Mouse (Mus musculus) midbrain, embryonic 12.5 days (tissue): Measurements from ENCODE around the gene Ppfia1. TPM values are rescaled to one million over a fixed set of nuclear protein-coding genes. Genes with fewer than 3 reads are reported as not detected.
A peak's percentile ranks its signal among the peaks of the same experiment; 100 is the strongest.

Experiments used
- ATAC-seq: fragments of 200-750 bp; cut with Nextera tagmentation; 2 replicates; pipeline ENCODE4 v1.8.0; 2017; ENCODE audit warnings: low read depth, moderate TSS enrichment, moderate library complexity; ENCODE audit not compliant: low FRiP score
- H3K27ac ChIP-seq: fragments of 300-500 bp; sonication (generic); replicated peaks from 2 replicates; pipeline ENCODE4 v1.5.1; 2016; ENCODE audit warnings: mild to moderate bottlenecking
- H3K27me3 ChIP-seq: fragments of 300-500 bp; sonication (generic); 2 replicates; pipeline ENCODE4 v1.6.1; 2016; ENCODE audit warnings: mild to moderate bottlenecking
- H3K36me3 ChIP-seq: fragments of 300-500 bp; sonication (generic); 2 replicates; pipeline ENCODE4 v1.6.1; 2016
- H3K4me1 ChIP-seq: fragments of 300-500 bp; sonication (generic); 2 replicates; pipeline ENCODE4 v1.6.1; 2016
- H3K4me2 ChIP-seq: fragments of 300-500 bp; sonication (generic); replicated peaks from 2 replicates; pipeline ENCODE4 v1.6.1; 2016; ENCODE audit warnings: mild to moderate bottlenecking, moderate library complexity
- H3K4me3 ChIP-seq: fragments of 300-500 bp; sonication (generic); 2 replicates; pipeline ENCODE4 v1.5.1; 2016; ENCODE audit warnings: mild to moderate bottlenecking
- H3K9ac ChIP-seq: fragments of 300-500 bp; sonication (generic); replicated peaks from 2 replicates; pipeline ENCODE4 v1.6.1; 2016; ENCODE audit warnings: mild to moderate bottlenecking, moderate library complexity
- H3K9me3 ChIP-seq: fragments of 300-500 bp; sonication (generic); 2 replicates; pipeline ENCODE4 v1.6.1; 2016; ENCODE audit warnings: mild to moderate bottlenecking
- WGBS: fragments of 180-500 bp; shearing (Covaris S2); methylation state at CpG from one replicate; pipeline ENCODE4 v1.1.7; 2016; 5-methylcytosine and 5-hydroxymethylcytosine counted together
- polyA plus RNA-seq: library from polyadenylated mRNA; unstranded; fragments of >200 nt; fragmentation: Nextera tagmentation; extraction: Ambion mirVana; gene quantifications from 2 replicates; pipeline ENCODE4 v1.2.1, GENCODE M21; 2016

Ppfia1 gene
- polyA plus RNA-seq, 1 experiment from 2014 or later, result 55.0 TPM

DNA sequence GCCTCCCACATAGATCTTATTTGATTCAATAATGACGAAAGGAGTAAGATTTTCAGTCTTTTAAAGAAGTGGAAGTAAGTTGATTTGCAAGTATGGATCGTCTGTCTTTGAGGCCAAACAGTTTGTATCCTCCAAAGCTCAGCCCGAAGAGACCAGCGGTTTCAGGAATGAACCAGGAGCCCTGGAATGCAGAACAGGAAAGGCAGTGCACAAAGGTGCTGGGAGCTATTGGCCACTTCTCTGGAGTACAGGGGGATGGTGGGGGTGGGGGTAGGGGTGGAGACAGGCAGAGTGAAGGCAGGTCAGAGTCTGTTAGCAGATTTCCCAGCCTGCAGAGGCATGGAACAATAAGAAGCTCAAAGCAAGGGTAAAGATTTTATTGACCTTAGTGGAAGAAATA is 80.0 kb downstream of the Ppfia1 start:
- H3K27ac ChIP-seq, result no peak overlapping the region
- WGBS, result 75% methylated on average over 4 of the region's 4 CpGs
- ATAC-seq, result no peak
- H3K27me3 ChIP-seq, result no peaks in the 10 kb centered on the region
- H3K4me3 ChIP-seq, result no peak overlapping the region
- H3K4me2 ChIP-seq, result no peak overlapping the region
- H3K9ac ChIP-seq, result no peak overlapping the region
- H3K9me3 ChIP-seq, result no peaks in the 10 kb centered on the region
- peaks cover 20% of the 10 kb centered on the region for H3K4me1 ChIP-seq
- peaks cover 27% of the 10 kb centered on the region for H3K36me3 ChIP-seq

DNA sequence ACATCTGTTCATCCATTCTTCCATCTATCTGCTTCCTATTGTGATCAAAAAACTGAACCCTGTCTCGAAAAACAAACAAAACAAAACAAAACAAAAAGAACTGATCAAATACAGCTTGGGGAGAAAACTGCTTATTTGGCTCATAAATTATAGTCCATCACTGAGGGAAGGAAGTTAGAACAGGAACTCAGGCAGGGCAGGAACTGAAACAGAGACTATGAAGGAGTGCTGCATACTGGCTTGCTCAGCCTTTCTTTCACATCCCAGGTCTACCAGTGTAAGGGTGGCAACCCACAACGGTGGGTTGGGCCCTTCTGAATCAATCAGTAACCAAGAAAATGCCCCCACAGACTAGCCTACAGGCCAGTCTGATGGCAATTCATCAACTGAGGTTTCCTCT is 82.4 kb downstream of the Ppfia1 start:
- Histone ChIP-seq H3K4me2 (peak overlapping the region; percentile 91), H3K27me3 (no peaks in the 10 kb centered on the region), H3K27ac (peak overlapping the region; percentile 65), H3K36me3 (0 out of 2 replicates have a peak, but pooled peaks cover 10% of the 10 kb centered on the region), H3K4me3 (peak overlapping the region; percentile 85), H3K9ac (peak overlapping the region; percentile 99; the same call in 1 of the 2 replicates), H3K4me1 (peaks cover 21% of the 10 kb centered on the region), H3K9me3 (no peaks in the 10 kb centered on the region)
- WGBS, result 82% methylated on average over 2 of the region's 2 CpGs
- no peak for ATAC-seq

DNA sequence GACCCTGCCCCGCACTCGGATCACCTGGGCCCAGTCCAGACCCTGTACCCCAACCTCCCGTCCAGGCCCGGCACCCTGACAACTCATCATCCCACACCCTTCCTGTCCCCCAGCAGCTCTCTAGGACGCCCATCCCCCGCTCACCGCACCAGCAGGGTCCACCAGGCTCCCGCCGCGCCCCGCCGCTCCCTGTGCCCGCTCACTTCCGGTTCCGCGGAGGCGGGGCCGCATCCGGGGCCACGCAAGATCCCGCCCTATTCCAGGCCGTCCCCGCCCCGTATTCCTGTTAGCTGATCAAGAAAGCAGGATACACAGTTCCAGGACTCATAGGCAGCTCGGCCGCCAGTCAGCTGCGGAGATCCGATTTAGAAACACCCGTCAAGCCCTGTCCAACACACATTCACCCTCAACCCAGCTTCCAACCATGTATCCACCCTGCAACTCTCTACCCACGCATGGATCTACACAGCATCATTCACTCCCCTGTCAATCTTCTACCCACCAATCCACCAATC is 82.9 kb downstream of the Ppfia1 start, which contains the start of gene Cttn:
Gene Cttn (minus strand): TSS at position 465 of the 515 bp plus-strand sequence.
- Histone ChIP-seq H3K4me3 (peak within 1 kb of the TSS; percentile 85), H3K36me3 (peaks cover 9% of the 10 kb centered on the region; the same call in 1 of the 2 replicates), H3K4me2 (peak within 1 kb of the TSS; percentile 91), H3K4me1 (peaks cover 21% of the 10 kb centered on the region), H3K9me3 (no peaks in the 10 kb centered on the region), H3K27me3 (no peaks in the 10 kb centered on the region), H3K9ac (peak within 1 kb of the TSS; percentile 99), H3K27ac (peak within 1 kb of the TSS; percentile 65)
- peak; percentile 97 for ATAC-seq
- under 1% methylated on average over 30 of the region's 30 CpGs for WGBS

DNA sequence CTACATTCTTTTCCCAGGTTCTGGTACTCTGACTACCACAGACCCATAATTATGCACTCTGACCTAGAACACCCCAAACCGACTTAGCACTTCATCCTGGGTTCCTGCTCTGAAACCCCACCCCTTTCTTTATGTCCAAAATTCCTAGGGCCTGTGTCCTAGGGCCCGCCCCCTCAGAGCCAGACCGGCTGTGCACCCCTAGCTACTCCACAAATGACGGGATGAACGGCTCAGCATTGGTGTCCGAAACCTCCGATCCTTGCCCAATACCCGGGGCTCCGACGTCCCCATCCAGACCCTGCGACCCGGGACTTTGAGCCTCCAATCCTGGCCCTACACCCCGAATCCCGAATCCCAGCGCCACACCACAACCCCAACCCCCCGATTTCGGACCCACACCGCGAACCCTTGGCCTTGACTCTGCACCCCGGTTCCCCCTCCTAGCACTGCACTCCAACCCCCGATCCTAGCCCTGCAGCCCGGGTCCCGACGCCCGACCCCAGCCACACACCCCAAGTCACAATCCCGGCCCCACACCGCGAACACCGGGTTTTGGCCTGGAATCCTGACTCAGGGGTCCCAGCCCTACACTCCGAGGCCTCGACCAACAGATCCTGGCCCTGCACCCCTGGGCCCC is 83.5 kb downstream of the Ppfia1 start:
- Histone ChIP-seq H3K36me3 (peaks cover 10% of the 10 kb centered on the region), H3K27me3 (no peaks in the 10 kb centered on the region), H3K4me3 (peak overlapping the region; percentile 85), H3K4me1 (peaks cover 21% of the 10 kb centered on the region), H3K9me3 (no peaks in the 10 kb centered on the region), H3K9ac (peak overlapping the region; percentile 99), H3K4me2 (peak overlapping the region; percentile 91), H3K27ac (peak overlapping the region; percentile 65)
- 1% methylated on average over 31 of the region's 31 CpGs for WGBS
- ATAC-seq, result peak; percentile 24

DNA sequence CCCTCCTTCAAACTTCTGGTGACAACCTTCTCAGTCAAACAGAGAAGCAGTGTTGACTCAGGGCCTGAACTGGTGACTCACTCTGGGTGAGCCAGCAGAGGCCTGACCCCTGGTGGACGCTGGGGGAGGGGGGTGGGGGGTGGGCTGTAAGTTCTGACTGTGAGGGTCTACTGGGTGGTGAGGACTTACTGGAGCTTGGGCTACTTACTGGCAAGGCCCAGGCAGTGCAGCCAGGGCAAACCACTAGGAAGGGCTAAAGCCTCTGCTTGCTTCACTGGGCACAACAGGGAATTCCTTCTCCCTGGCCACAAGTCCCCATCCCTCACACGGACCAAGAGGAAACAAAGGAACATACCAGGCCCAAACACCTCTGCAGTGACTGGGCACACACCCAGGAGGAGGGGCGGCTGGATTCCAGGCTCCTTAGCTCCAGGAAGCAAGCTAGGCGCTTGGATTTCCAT is 84.3 kb downstream of the Ppfia1 start:
- H3K36me3 ChIP-seq, result peaks cover 18% of the 10 kb centered on the region
- H3K27me3 ChIP-seq, result no peaks in the 10 kb centered on the region
- 0 out of 2 replicates have a peak overlapping the region, but pooled peaks have one; percentile 7 for H3K27ac ChIP-seq
- ATAC-seq, result no peak
- H3K9me3 ChIP-seq, result no peaks in the 10 kb centered on the region
- 15% methylated on average over 4 of the region's 4 CpGs for WGBS
- H3K4me1 ChIP-seq, result peaks cover 21% of the 10 kb centered on the region
- H3K4me2 ChIP-seq, result peak overlapping the region; percentile 91
- peak overlapping the region; percentile 85 for H3K4me3 ChIP-seq
- peak overlapping the region; percentile 99 for H3K9ac ChIP-seq

DNA sequence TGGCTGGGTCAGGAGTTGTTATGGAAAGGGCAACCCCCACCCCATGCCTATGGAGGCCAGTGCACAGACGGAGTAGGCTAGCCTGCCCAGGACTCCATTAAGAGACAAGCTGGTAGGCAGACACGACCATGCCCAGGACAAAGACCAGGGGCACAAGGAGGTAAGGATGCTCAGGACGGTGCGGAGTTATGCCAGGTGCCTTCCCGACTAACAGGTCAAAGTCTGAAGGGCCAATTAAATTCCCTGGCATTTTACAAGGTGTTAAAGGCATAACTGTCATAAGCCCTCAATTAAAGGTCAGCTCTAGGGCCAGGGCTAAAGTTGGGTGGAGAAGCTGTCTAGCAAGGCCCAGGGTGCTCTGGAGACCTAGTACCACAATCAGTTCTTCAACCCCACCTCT is 84.8 kb downstream of the Ppfia1 start:
- H3K9me3 ChIP-seq, result no peaks in the 10 kb centered on the region
- no peaks in the 10 kb centered on the region for H3K27me3 ChIP-seq
- no peak overlapping the region for H3K4me3 ChIP-seq
- no peak overlapping the region for H3K27ac ChIP-seq
- peaks cover 21% of the 10 kb centered on the region for H3K4me1 ChIP-seq
- 92% methylated on average over 5 of the region's 5 CpGs for WGBS
- H3K9ac ChIP-seq, result no peak overlapping the region
- peak overlapping the region; percentile 91; the same call in 1 of the 2 replicates for H3K4me2 ChIP-seq
- ATAC-seq, result no peak
- peaks cover 22% of the 10 kb centered on the region for H3K36me3 ChIP-seq

DNA sequence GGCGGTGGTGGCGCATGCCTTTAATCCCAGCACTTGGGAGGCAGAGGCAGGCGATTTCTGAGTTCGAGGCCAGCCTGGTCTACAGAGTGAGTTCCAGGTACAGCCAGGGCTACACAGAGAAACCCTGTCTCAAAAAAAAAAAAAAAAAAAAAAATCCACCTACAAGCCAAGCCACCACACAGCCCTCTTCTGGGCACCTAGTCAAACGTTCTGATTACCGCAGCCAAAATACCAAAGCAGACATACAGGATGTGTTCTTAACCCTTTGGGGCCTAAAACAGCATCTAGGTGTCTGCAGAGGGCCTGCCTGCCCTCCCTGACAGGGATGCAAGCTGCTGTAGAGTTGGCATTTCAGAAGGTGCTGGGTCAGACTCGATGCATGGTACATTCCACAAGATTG is 91.0 kb downstream of the Ppfia1 start:
- H3K9ac ChIP-seq, result no peak overlapping the region
- no peak overlapping the region for H3K4me3 ChIP-seq
- no peak overlapping the region for H3K4me2 ChIP-seq
- 94% methylated on average over 7 of the region's 7 CpGs for WGBS
- H3K36me3 ChIP-seq, result peaks cover 84% of the 10 kb centered on the region
- no peaks in the 10 kb centered on the region for H3K27me3 ChIP-seq
- no peak for ATAC-seq
- no peaks in the 10 kb centered on the region for H3K9me3 ChIP-seq
- H3K27ac ChIP-seq, result no peak overlapping the region
- no peaks in the 10 kb centered on the region for H3K4me1 ChIP-seq

DNA sequence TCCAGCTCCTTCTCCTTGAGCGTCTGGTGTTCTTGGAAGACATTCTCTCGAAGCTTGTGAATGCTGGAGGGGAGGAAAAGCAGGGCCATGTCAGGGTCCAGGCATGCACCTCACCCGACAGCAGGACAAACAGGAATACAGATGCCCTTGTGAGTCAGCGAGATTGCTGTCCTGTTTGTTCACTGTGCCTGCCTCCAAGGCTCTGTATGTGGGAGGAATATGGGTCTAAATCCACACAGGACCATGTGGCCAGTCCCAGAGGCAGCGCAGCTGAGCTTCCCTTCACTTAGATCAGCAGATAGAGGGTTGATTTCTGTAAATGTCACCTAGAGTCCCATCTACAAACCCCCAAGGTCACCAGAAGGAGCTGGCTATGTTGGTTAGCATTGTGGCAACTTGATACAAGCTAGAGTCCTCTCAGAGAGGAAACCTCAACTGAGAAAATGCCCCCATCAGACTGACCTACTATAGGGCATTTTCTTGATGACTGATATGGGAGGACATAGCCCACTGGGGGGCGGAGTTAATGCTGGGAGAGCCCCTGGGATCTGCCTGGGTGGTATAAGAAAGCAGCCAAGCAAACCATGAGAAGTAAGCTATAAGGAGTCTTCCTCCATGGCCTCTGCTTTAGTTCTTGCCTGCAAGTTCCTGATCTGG is 92.2 kb downstream of the Ppfia1 start:
- WGBS, result 92% methylated on average over 6 of the region's 6 CpGs
- Histone ChIP-seq H3K9me3 (no peaks in the 10 kb centered on the region), H3K4me1 (no peaks in the 10 kb centered on the region), H3K27me3 (no peaks in the 10 kb centered on the region), H3K9ac (no peak overlapping the region), H3K4me2 (no peak overlapping the region), H3K27ac (no peak overlapping the region), H3K4me3 (no peak overlapping the region), H3K36me3 (peaks cover 96% of the 10 kb centered on the region)
- no peak for ATAC-seq

DNA sequence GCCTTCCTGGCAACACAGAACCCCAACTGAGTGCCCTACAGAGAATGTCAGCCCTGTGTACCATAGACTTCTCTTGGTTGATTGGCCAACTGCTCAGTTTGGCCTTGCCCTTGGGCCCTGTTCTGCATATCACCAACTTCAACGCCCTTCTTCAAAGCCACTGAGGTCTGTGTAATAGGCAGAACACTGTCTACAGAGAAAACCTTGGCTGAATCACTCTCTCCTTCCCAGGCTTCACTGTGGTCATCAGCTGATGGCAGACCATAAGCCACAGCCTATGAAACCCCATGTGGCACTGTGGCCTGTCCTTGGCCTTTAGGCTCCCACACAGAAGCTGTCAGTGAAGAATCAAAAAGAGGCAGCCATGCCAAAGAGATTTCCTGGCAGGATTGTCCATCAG is 94.6 kb downstream of the Ppfia1 start:
- H3K9me3 ChIP-seq, result no peaks in the 10 kb centered on the region
- peaks cover 100% of the 10 kb centered on the region for H3K36me3 ChIP-seq
- no peak overlapping the region for H3K27ac ChIP-seq
- H3K9ac ChIP-seq, result no peak overlapping the region
- H3K4me2 ChIP-seq, result no peak overlapping the region
- 97% methylated on average over 1 of the region's 1 CpGs for WGBS
- H3K4me1 ChIP-seq, result no peaks in the 10 kb centered on the region
- H3K27me3 ChIP-seq, result no peaks in the 10 kb centered on the region
- no peak for ATAC-seq
- no peak overlapping the region for H3K4me3 ChIP-seq

DNA sequence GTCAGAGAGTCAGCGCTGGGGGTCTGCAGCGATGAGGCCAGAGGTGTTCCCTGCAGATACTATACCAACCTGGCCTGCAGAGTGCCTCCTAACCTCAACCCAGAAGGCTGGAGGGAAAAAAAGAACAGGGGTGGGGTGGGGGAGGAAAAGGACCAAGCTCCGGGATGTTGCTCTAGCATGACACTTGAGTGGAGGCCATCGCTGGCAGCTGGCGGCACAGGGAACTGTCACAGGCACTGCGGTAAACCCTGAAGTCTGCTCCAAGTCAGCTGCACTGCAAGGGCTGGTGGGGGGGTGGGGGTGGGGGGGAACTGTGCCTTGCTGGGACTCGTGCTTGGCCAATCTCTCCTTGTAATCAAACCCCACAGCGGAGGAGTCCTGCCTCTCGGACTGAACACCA is 102.9 kb downstream of the Ppfia1 start:
- peaks cover 98% of the 10 kb centered on the region for H3K36me3 ChIP-seq
- ATAC-seq, result no peak
- no peaks in the 10 kb centered on the region for H3K27me3 ChIP-seq
- no peaks in the 10 kb centered on the region for H3K4me1 ChIP-seq
- H3K4me3 ChIP-seq, result no peak overlapping the region
- 97% methylated on average over 9 of the region's 9 CpGs for WGBS
- no peak overlapping the region for H3K27ac ChIP-seq
- H3K9ac ChIP-seq, result no peak overlapping the region
- no peak overlapping the region for H3K4me2 ChIP-seq
- H3K9me3 ChIP-seq, result no peaks in the 10 kb centered on the region

DNA sequence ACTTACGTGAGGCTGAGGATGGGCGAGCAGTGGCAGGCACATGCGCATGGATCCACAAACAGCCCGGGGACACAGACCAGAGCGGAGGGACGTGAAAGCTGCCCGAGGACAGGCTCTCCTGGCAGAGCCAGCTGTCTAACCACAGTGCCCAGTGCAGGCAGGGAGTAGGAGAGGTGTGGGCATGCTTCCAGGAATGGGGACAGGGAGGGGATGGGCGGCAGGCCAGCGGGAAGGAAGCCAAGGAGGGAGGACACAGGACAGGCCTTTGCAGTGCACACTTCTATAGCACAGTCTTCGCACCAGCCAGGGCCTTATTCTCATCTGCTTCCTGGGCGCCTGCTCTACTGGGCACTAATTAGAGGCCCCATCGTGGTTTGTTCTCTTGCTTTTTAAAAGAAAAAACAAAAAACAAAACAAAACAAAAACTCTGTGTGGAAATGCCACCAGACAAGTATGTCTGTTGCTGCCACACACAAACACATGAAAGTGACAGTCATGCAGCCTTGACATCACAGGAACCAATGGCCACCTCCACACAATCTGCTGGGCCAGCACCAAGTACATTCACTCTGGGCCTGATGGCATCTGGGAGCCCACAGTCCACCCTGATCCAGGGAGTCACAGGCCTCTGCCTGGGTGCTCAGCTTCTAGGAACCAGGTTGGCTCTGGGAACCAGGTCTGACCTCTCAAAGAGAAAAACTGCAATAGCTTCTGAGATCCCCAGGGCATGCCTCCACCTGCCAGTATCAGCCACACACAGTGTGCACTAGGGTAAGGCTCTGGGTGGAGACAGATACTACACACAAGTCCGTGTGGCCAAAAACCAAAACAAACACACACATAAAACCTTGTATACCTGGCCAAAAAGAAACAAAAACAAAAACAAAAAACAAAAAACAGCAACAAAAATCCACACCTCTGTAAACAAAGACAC is 103.6 kb downstream of the Ppfia1 start:
- Histone ChIP-seq H3K27ac (no peak overlapping the region), H3K4me1 (no peaks in the 10 kb centered on the region), H3K9me3 (no peaks in the 10 kb centered on the region), H3K27me3 (no peaks in the 10 kb centered on the region), H3K9ac (no peak overlapping the region), H3K4me2 (no peak overlapping the region), H3K4me3 (no peak overlapping the region), H3K36me3 (peaks cover 98% of the 10 kb centered on the region)
- 94% methylated on average over 13 of the region's 13 CpGs for WGBS
- ATAC-seq, result no peak
